Mouse (Mus musculus): Measurements from ENCODE around the gene Irf9.

Irf9 gene

DNA sequence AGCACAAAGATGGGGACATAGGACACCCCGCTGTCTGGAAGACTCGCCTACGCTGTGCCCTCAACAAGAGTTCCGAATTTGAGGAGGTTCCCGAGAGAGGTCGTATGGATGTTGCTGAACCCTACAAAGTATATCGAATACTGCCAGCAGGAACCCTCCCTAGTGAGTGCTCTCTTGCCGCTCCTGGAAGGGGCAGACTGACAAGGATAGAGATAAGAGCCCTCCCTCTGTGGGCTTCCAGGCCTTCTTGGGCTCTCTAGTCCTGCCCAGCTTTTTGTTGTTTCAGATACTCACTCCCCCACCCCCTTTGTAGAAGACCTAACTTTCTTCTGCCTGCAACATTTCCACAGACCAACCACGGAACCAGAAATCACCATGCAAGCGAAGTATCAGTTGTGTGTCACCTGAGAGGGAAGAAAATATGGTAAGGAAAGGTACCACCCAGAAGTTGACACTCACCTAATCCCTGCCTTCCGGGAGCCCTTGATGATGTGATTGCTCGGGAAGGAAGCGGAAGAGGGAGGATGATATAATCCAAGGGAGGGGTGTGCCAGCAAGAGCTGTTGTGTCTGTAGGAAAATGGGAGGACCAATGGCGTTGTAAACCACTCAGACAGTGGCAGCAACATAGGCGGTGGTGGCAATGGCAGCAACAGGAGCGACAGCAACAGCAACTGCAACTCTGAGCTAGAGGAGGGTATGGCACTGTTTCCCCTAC, 2.5 kb downstream of the Irf9 start:
- no peak for ATAC-seq (ENCODE audit: insufficient number of reproducible peaks, low FRiP score, low TSS enrichment)

- no peak for ATAC-seq (ENCODE audit: insufficient number of reproducible peaks, low FRiP score, low TSS enrichment)
These were observed 5.0 kb downstream of the Irf9 start for GRCm38 (mm10) chr14:55608339-55608738.

- no peak for ATAC-seq (ENCODE audit: insufficient number of reproducible peaks, low FRiP score, low TSS enrichment)
These were observed 10.0 kb downstream of the Irf9 start for GRCm38 (mm10) chr14:55613346-55613745.

DNA sequence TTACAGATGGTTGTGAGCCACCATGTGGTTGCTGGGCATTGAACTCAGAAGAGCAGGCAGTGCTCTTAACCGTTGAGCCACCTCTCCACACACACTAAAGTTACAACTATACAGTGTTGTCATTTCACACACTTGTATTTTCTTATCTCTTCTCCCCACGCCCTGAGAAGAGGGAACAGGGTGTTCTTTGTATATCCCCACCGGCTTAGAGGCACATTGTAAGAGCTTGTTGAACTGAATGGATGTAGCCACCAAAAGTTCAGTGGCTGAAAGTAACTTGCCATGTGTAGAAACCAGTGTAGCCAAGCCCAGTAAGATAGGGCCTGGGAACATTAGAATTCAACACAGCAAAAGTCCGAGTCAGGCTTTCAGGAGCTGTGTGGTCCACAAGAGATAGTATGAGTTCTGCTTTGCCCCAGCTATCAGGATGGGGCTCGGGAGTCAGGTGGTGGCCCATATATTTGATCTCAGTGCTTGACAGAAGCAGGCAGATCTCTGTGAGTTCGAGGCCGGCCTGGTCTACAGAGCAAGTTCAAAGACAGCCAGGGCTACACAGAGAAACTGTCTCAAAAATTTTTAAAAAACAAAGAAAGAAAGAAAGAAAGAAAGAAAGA, 11.3 kb downstream of the Irf9 start:
- ATAC-seq (ENCODE audit: insufficient number of reproducible peaks, low FRiP score, low TSS enrichment), result no peak

DNA sequence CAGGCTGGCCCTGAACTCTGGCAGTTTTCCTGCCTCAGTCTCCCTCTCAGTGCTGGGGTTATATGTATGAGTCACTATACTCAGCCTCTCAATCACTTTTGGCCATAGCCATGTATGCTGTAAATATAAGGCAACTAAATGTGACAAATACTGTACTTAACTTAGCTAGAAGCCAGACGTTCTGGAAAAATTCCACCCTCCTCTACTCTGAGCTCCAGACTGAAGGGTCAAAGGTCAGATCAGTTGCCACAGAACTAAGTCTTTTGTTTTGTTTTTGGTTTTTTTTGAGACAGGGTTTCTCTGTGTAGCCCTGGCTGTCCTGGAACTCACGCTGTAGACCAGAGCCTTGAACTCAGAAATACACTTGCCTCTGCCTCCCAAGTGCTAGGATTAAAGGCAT, 12.5 kb downstream of the Irf9 start:
- no peak for ATAC-seq (ENCODE audit: insufficient number of reproducible peaks, low FRiP score, low TSS enrichment)

GRCm38 (mm10) chr14:55616844-55617243, 13.5 kb downstream of the Irf9 start:
- no peak for ATAC-seq (ENCODE audit: insufficient number of reproducible peaks, low FRiP score, low TSS enrichment)

- ATAC-seq (ENCODE audit: insufficient number of reproducible peaks, low FRiP score, low TSS enrichment), result peak; percentile 96
These were observed 14.5 kb downstream of the Irf9 start, which contains the start of gene Rec8 for GRCm38 (mm10) chr14:55617822-55618221. Gene Rec8, plus strand, starts transcription at chr14:55618037.

GRCm38 (mm10) chr14:55618486-55619195, 15.3 kb downstream of the Irf9 start:
- no peak for ATAC-seq (ENCODE audit: insufficient number of reproducible peaks, low FRiP score, low TSS enrichment)

DNA sequence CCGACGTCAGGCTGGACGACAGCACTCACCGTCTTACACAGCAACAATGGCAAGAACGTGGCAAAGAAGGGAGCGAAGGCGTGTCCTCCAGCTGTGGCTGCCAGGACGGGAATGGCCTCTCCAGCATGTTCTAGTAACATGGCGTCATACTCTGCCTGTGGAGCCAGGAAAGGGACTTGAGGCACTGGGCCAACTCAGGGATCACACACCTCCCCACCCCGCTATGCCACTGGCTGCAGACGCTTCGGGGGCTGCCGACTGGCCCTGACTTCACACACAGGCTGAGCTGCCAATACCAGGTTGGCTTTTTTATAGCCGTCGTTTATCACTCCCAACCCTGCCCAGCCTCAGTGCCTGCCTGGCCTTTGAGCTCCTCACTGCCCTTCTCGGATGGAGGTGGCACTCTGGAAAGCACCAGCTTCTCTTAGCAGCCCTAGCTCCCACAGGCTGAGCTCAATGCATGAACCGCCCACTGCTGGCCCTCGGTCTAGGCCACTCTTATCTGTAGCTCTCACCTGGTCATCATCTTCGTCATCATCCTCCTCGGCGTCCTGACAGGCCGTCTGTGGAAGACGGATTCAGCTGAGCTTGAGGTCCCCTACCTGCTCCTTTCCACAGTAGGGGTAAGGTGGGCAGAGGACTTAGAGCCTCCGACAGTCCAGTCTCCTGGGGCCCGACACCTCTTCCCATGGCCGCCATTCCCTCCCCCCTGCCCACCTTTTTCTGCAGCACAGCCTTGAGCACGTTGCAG, 24.9 kb downstream of the Irf9 start:
- no peak for ATAC-seq (ENCODE audit: insufficient number of reproducible peaks, low FRiP score, low TSS enrichment)

DNA sequence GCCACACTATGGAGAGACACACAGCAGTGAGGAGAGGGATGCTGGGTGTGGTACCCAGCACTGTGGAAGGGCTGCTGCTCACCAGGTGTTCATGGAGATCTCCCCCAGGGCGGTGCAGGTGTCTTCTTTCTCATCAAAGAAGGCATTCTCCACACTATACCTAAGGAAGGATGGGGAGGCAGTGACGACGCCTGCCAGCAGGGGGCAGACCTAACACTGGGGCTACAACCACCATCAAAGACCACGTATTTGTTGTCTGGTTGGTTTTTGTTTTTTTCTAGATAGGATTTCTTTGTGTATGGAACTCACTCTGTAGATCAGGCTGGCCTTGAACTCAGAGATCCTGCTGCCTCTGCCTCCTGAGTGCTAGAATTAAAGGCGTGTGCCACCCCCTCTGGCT, 25.9 kb downstream of the Irf9 start:
- ATAC-seq (ENCODE audit: insufficient number of reproducible peaks, low FRiP score, low TSS enrichment), result no peak

- peak; percentile 27; the same call in 1 of the 2 replicates for ATAC-seq (ENCODE audit: insufficient number of reproducible peaks, low FRiP score, low TSS enrichment)
These were observed 31.6 kb downstream of the Irf9 start for GRCm38 (mm10) chr14:55634874-55635522.

GRCm38 (mm10) chr14:55635523-55636007, 32.2 kb downstream of the Irf9 start, which contains the start of gene Ipo4:
Gene Ipo4, minus strand, starts transcription at chr14:55635957.
- ATAC-seq (ENCODE audit: insufficient number of reproducible peaks, low FRiP score, low TSS enrichment), result peak; percentile 84

- ATAC-seq (ENCODE audit: insufficient number of reproducible peaks, low FRiP score, low TSS enrichment), result no peak
These were observed 34.4 kb downstream of the Irf9 start, which contains the start of gene Gm49378 for GRCm38 (mm10) chr14:55637795-55638194. Gene Gm49378, minus strand, starts transcription at chr14:55637895.

DNA sequence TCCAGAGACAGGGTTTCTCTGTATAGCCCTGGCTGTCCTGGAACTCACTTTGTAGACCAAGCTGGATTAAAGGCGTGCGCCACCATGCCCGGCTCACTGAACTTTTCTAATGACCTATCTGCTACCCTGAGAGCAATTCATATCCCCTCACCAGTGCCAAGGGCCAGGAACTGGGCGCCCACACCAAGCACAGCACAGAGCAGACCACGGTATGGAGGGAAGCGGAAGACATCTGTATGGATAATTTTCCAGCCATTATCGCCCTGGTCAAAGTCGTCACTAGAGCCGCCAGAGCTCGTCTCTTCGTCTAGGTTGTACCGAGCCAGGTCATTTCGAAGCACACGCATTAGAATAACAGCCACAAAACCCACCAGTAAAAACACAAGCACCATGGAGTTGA, 37.4 kb downstream of the Irf9 start:
- ATAC-seq (ENCODE audit: insufficient number of reproducible peaks, low FRiP score, low TSS enrichment), result no peak

- no peak for ATAC-seq (ENCODE audit: insufficient number of reproducible peaks, low FRiP score, low TSS enrichment)
These were observed 37.9 kb downstream of the Irf9 start for GRCm38 (mm10) chr14:55641291-55641690.

- peak; percentile 10; the same call in 1 of the 2 replicates for ATAC-seq (ENCODE audit: insufficient number of reproducible peaks, low FRiP score, low TSS enrichment)
These were observed 39.3 kb downstream of the Irf9 start for GRCm38 (mm10) chr14:55642679-55643059.

GRCm38 (mm10) chr14:55643060-55643907, 39.9 kb downstream of the Irf9 start, which contains the start of gene Tm9sf1:
Gene Tm9sf1, minus strand, starts transcription at chr14:55643806.
- peak; percentile 82 for ATAC-seq (ENCODE audit: insufficient number of reproducible peaks, low FRiP score, low TSS enrichment)

DNA sequence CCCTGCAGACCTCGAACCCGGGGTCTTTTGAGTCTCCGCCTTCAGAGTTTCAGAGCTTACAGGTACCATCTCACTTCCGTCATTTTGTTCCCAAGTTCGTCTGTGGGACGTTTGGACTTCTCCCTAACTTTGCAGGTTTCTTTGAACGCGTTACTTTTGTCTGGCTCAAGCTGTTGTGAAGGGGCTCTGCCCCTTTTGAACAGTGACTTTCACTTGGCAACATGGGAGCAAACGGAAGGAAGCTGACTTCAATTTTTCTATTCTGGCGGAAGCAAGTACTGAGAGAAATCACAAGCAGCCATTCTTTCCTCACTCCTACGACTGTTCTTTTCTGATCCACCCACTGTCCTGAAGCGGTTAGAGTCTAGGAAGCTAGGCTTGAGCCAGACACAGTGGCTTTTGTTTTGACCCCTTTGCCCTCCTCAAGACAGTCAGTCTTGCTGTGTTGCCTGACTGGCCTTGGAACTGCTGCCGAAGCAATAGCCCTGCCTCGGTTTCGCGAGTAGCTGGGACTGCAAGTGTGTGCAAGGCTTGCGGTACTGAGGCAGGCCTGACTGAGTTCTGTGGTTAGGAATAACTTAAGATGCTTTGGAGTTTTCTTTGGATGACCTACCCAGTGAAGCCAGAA, 41.0 kb downstream of the Irf9 start:
- no peak for ATAC-seq (ENCODE audit: insufficient number of reproducible peaks, low FRiP score, low TSS enrichment)
